Mouse (Mus musculus): ENCODE measurements at regions not wholly inside any gene's neighbourhood (a gene's known extent, or its start where the extent isn't known, plus 50 kb on each side); places are given as distances from the start of the nearest gene placed in this dataset.

DNA sequence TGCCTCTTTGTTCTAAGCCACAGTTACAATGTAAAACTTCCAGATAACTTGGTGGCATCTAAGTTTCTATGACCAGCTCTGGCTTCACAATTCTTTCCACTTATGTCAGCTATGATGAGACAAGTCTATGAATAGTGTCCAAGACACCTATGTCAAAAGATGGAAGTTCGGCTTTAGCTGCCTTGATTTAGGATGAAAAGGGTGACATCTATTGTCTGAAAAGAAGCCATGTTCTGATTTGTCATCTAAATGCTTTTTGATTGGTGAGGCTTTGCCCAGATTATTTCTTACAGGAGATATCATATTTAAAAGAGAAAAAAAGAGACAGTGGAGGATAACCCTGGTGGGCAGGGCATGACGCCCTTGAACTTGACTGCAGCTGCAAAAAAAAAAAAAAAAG is 116.7 kb upstream of the Cdc42ep3 start:
- WGBS = 48% methylated on average over 2 of the region's 2 CpGs
- no peak for TF ChIP-seq POLR2A (IDR thresholded peaks at IDR 0.05; ENCODE audit: low read depth, low read length)
- no peak for TF ChIP-seq CTCF (conservative IDR thresholded peaks at IDR 0.05; ENCODE audit: insufficient read depth, insufficient read length, low read depth, low read length)
- Histone ChIP-seq H3K36me3 (ENCODE audit: control insufficient read depth, insufficient read depth, low read length) (no peaks in the 10 kb centered on the region), H3K4me3 (ENCODE audit: insufficient read depth, low read depth, low read length) (no peak overlapping the region), H3K27ac (ENCODE audit: insufficient read depth, low read depth, low read length) (no peak overlapping the region), H3K27me3 (replicated peaks; ENCODE audit: control insufficient read depth, insufficient read depth, low read length) (no peaks in the 10 kb centered on the region), H3K4me1 (ENCODE audit: control insufficient read depth, insufficient read depth, low read length) (no peaks in the 10 kb centered on the region; the same call in 1 of the 2 replicates)
- DNase-seq = no peak

- TF ChIP-seq CTCF (conservative IDR thresholded peaks at IDR 0.05; ENCODE audit: insufficient read depth, insufficient read length, low read depth, low read length) = no peak
- no peak for TF ChIP-seq POLR2A (IDR thresholded peaks at IDR 0.05; ENCODE audit: low read depth, low read length)
- no peaks in the 10 kb centered on the region for H3K27me3 ChIP-seq (replicated peaks; ENCODE audit: control insufficient read depth, insufficient read depth, low read length)
- H3K27ac ChIP-seq (ENCODE audit: insufficient read depth, low read depth, low read length) = no peak overlapping the region
- H3K4me3 ChIP-seq (ENCODE audit: insufficient read depth, low read depth, low read length) = no peak overlapping the region
- no peaks in the 10 kb centered on the region; the same call in 1 of the 2 replicates for H3K4me1 ChIP-seq (ENCODE audit: control insufficient read depth, insufficient read depth, low read length)
- 30% methylated on average over 10 of the region's 10 CpGs for WGBS
- H3K36me3 ChIP-seq (ENCODE audit: control insufficient read depth, insufficient read depth, low read length) = no peaks in the 10 kb centered on the region
- DNase-seq = peak; percentile 33
Measured at GRCm38 (mm10) chr17:79472106-79472995, 117.5 kb upstream of the Cdc42ep3 start.

GRCm38 (mm10) chr17:79476671-79477070 is 121.8 kb upstream of the Cdc42ep3 start:
- 93% methylated on average over 8 of the region's 8 CpGs for WGBS
- Histone ChIP-seq H3K4me3 (ENCODE audit: insufficient read depth, low read depth, low read length) (no peak overlapping the region), H3K27me3 (replicated peaks; ENCODE audit: control insufficient read depth, insufficient read depth, low read length) (no peaks in the 10 kb centered on the region), H3K36me3 (ENCODE audit: control insufficient read depth, insufficient read depth, low read length) (no peaks in the 10 kb centered on the region), H3K27ac (ENCODE audit: insufficient read depth, low read depth, low read length) (no peak overlapping the region), H3K4me1 (ENCODE audit: control insufficient read depth, insufficient read depth, low read length) (no peaks in the 10 kb centered on the region)
- TF ChIP-seq POLR2A (IDR thresholded peaks at IDR 0.05; ENCODE audit: low read depth, low read length) (no peak), CTCF (conservative IDR thresholded peaks at IDR 0.05; ENCODE audit: insufficient read depth, insufficient read length, low read depth, low read length) (no peak)
- no peak for DNase-seq

DNA sequence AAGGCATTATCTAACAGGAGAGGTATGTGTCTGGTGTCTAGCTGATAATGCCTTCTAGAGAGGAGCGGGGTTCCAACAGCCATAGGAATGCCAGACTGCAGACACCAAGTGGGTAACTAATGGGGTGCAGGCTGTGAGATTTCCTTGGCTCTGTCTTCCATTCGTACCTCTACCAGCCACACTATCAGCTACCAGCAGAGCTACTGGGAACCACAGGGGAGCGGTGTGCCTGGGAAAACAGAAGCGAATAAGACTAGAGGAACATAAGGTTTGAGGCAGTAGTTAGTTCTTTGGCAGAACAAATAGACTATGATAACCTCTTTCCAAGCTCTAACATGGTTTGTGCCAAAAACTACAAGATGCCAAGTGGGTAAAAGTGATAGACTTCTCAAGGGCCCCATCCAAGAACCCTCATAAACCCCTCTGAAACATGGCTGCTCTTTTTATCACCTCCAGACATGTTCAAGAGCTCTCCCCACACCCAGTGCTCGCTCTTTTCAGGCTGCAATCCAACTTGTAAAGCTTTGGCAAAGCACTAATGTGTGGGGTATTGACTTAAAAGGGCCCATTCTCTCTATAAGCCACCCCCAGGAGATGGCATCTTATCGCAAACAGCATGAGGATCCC is 126.3 kb upstream of the Cdc42ep3 start:
- H3K27ac ChIP-seq (ENCODE audit: insufficient read depth, low read depth, low read length) = no peak overlapping the region
- H3K4me1 ChIP-seq (ENCODE audit: control insufficient read depth, insufficient read depth, low read length) = no peaks in the 10 kb centered on the region
- H3K27me3 ChIP-seq (replicated peaks; ENCODE audit: control insufficient read depth, insufficient read depth, low read length) = no peaks in the 10 kb centered on the region
- H3K36me3 ChIP-seq (ENCODE audit: control insufficient read depth, insufficient read depth, low read length) = no peaks in the 10 kb centered on the region
- TF ChIP-seq POLR2A (IDR thresholded peaks at IDR 0.05; ENCODE audit: low read depth, low read length) = no peak
- TF ChIP-seq CTCF (conservative IDR thresholded peaks at IDR 0.05; ENCODE audit: insufficient read depth, insufficient read length, low read depth, low read length) = no peak
- DNase-seq = no peak
- 92% methylated on average over 6 of the region's 6 CpGs for WGBS
- H3K4me3 ChIP-seq (ENCODE audit: insufficient read depth, low read depth, low read length) = no peak overlapping the region

DNA sequence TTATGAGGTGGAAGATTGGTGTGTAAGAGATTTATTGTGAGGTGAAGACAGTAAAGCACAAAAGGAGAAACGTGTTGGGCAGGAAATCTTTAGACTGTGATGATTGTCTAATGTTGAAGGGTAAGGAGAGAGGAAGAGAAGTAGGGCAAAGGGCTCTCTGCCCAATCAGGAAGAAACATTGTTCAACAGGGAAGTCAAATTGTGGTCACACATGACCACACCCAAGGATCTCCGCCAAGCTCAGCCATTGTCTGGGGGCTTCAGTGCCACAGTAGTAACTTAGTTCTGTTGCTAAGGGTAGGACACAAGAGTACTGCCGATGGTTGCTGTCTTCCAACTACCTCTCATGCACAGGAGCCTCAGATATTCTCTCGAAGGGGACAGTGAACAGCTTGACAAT is 127.0 kb upstream of the Cdc42ep3 start:
- H3K36me3 ChIP-seq (ENCODE audit: control insufficient read depth, insufficient read depth, low read length) = no peaks in the 10 kb centered on the region
- no peak overlapping the region for H3K27ac ChIP-seq (ENCODE audit: insufficient read depth, low read depth, low read length)
- H3K4me3 ChIP-seq (ENCODE audit: insufficient read depth, low read depth, low read length) = no peak overlapping the region
- no peak for DNase-seq
- WGBS = 62% methylated on average over 4 of the region's 4 CpGs
- H3K4me1 ChIP-seq (ENCODE audit: control insufficient read depth, insufficient read depth, low read length) = no peaks in the 10 kb centered on the region
- TF ChIP-seq POLR2A (IDR thresholded peaks at IDR 0.05; ENCODE audit: low read depth, low read length) (no peak), CTCF (conservative IDR thresholded peaks at IDR 0.05; ENCODE audit: insufficient read depth, insufficient read length, low read depth, low read length) (no peak)
- H3K27me3 ChIP-seq (replicated peaks; ENCODE audit: control insufficient read depth, insufficient read depth, low read length) = no peaks in the 10 kb centered on the region

GRCm38 (mm10) chr17:79485239-79485638 is 126.4 kb upstream of the Rmdn2 start:
- Histone ChIP-seq H3K27me3 (replicated peaks; ENCODE audit: control insufficient read depth, insufficient read depth, low read length) (no peaks in the 10 kb centered on the region), H3K27ac (ENCODE audit: insufficient read depth, low read depth, low read length) (no peak overlapping the region), H3K36me3 (ENCODE audit: control insufficient read depth, insufficient read depth, low read length) (no peaks in the 10 kb centered on the region), H3K4me1 (ENCODE audit: control insufficient read depth, insufficient read depth, low read length) (no peaks in the 10 kb centered on the region), H3K4me3 (ENCODE audit: insufficient read depth, low read depth, low read length) (no peak overlapping the region)
- DNase-seq = no peak
- 68% methylated on average over 5 of the region's 5 CpGs for WGBS
- TF ChIP-seq POLR2A (IDR thresholded peaks at IDR 0.05; ENCODE audit: low read depth, low read length) (no peak), CTCF (conservative IDR thresholded peaks at IDR 0.05; ENCODE audit: insufficient read depth, insufficient read length, low read depth, low read length) (no peak)

DNA sequence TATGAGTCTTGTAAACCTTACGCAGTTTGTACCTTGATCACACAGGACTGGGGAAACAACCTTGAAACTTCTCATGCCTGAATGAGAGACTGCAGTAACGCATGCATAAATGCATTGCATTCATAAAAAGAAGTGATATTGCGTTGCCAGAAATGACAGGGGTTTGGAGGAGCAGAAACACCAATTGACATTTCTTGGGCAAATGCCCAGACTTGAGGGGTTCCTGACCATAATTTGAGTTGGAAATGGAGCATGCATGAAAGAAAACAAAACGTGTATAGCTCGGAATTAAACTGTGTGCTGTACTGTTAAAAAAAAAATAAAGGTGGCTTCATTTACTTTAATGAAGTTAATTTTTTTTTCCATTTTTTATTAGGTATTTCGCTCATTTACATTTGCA is 122.4 kb upstream of the Rmdn2 start:
- Histone ChIP-seq H3K4me3 (ENCODE audit: insufficient read depth, low read depth, low read length) (no peak overlapping the region), H3K36me3 (ENCODE audit: control insufficient read depth, insufficient read depth, low read length) (no peaks in the 10 kb centered on the region), H3K27me3 (replicated peaks; ENCODE audit: control insufficient read depth, insufficient read depth, low read length) (no peaks in the 10 kb centered on the region), H3K4me1 (ENCODE audit: control insufficient read depth, insufficient read depth, low read length) (no peaks in the 10 kb centered on the region), H3K27ac (ENCODE audit: insufficient read depth, low read depth, low read length) (no peak overlapping the region)
- TF ChIP-seq CTCF (conservative IDR thresholded peaks at IDR 0.05; ENCODE audit: insufficient read depth, insufficient read length, low read depth, low read length) = no peak
- no peak for TF ChIP-seq POLR2A (IDR thresholded peaks at IDR 0.05; ENCODE audit: low read depth, low read length)
- no peak for DNase-seq
- WGBS = 84% methylated on average over 6 of the region's 6 CpGs
